Mouse (Mus musculus): Measurements from ENCODE around the gene Kmt2b. TPM values are rescaled to one million over a fixed set of nuclear protein-coding genes. Genes with fewer than 3 reads are reported as not detected.

Kmt2b gene
- total and polyA plus RNA-seq, 2 experiments from 2014 or later = 2.9 to 12.1 TPM

DNA sequence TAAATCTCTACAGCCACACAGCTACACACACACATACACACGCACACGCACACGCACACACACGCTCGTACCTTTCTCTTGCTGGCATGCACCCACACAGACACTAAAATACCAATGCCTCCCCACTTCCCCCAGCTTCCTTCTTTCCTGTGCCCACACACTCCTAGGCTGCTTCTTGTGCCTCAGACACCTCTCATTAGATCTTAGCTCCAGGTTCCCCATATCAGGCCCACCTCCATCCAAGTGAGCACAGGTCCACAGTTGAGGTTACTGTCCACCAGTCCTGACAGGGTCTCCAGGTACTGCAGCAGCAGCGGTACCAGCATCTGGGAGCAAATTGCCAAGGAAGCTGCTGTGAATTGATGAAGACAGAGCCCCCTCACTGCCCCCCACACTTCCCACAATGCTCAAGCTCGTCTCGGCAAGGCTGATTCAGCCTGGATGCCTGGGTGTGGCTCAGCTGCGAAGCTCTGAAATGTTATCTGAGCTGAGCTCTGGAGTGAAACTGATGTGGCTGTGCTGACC, 57.2 kb downstream of the Kmt2b start:
- no peaks in the 10 kb centered on the region for H3K27me3 ChIP-seq (ENCODE audit: control insufficient read depth, insufficient read depth, low read length)
- no peak for DNase-seq (ENCODE audit: low spot score)
- no peak overlapping the region for H3K27ac ChIP-seq (ENCODE audit: low read depth)
- ATAC-seq (ENCODE audit: insufficient read depth, low read depth) = no peak
- no peak for TF ChIP-seq CTCF (IDR thresholded peaks at IDR 0.05; ENCODE audit: low read depth)
- no peak for TF ChIP-seq EP300 (IDR thresholded peaks at IDR 0.05; ENCODE audit: low read depth)
- no peak overlapping the region for H3K4me3 ChIP-seq (ENCODE audit: low read depth, low read length)
- no peaks in the 10 kb centered on the region for H3K9me3 ChIP-seq (replicated peaks; ENCODE audit: control insufficient read depth, low read length)
- peaks cover 47% of the 10 kb centered on the region for H3K36me3 ChIP-seq (replicated peaks; ENCODE audit: control insufficient read depth, insufficient read depth, low read length)
- H3K9ac ChIP-seq (replicated peaks; ENCODE audit: low read depth, low read length) = no peak overlapping the region
- 82% methylated on average over 9 of the region's 9 CpGs for WGBS
- H3K4me2 ChIP-seq (ENCODE audit: low read depth, low read length) = no peak overlapping the region
- peaks cover 21% of the 10 kb centered on the region for H3K4me1 ChIP-seq (ENCODE audit: control insufficient read depth, insufficient read depth)

DNA sequence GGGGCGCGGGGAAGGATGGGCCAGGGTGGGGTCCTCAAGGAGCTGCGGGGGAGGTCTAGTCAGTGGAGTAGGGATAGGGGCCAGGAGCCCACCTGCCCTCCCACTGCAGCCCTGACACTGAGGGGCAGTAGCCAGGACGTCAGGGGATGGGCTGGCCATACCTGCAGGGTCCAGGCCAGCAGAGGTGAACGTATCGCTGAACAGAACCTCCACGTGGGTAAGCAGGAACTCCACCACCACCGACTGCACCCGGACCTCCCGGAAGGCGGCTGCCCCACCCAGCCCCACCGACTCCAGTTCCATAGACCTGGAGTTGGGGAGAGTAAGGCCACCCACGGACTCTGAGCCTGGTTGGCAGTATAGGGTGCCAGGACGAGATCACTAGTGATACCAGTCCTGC, 61.5 kb downstream of the Kmt2b start:
- peaks cover 63% of the 10 kb centered on the region for H3K36me3 ChIP-seq (replicated peaks; ENCODE audit: control insufficient read depth, insufficient read depth, low read length)
- no peaks in the 10 kb centered on the region for H3K9me3 ChIP-seq (replicated peaks; ENCODE audit: control insufficient read depth, low read length)
- ATAC-seq (ENCODE audit: insufficient read depth, low read depth) = no peak
- no peak for DNase-seq (ENCODE audit: low spot score)
- no peak overlapping the region for H3K9ac ChIP-seq (replicated peaks; ENCODE audit: low read depth, low read length)
- H3K4me2 ChIP-seq (ENCODE audit: low read depth, low read length) = no peak overlapping the region
- 88% methylated on average over 14 of the region's 14 CpGs for WGBS
- no peaks in the 10 kb centered on the region for H3K27me3 ChIP-seq (ENCODE audit: control insufficient read depth, insufficient read depth, low read length)
- no peak overlapping the region for H3K4me3 ChIP-seq (ENCODE audit: low read depth, low read length)
- H3K27ac ChIP-seq (ENCODE audit: low read depth) = no peak overlapping the region
- no peaks in the 10 kb centered on the region for H3K4me1 ChIP-seq (ENCODE audit: control insufficient read depth, insufficient read depth)
- TF ChIP-seq EP300 (IDR thresholded peaks at IDR 0.05; ENCODE audit: low read depth) (no peak), CTCF (IDR thresholded peaks at IDR 0.05; ENCODE audit: low read depth) (no peak)

DNA sequence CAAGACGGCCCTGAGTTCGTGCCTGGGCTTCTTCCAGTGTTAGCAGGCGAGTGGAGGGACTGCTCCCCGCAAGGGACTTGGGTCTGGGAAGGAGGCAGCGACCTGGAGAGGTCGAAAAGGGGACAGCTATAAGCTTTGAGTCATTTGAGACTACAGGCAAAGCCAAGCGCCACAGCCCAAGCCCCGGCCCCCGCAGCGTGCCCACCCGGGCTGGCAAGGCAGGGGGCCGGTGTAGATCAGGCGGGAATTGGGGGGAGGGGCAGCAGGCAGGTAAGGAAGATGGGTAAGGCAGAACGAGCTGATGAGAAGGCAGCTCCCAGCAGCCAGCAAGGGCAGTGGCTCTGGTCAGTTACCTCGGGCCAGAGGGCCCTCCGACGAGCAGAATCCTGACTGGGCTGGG, 62.1 kb downstream of the Kmt2b start:
- DNase-seq (ENCODE audit: low spot score) = no peak
- no peaks in the 10 kb centered on the region for H3K9me3 ChIP-seq (replicated peaks; ENCODE audit: control insufficient read depth, low read length)
- H3K4me1 ChIP-seq (ENCODE audit: control insufficient read depth, insufficient read depth) = no peaks in the 10 kb centered on the region
- TF ChIP-seq EP300 (IDR thresholded peaks at IDR 0.05; ENCODE audit: low read depth) (no peak), CTCF (IDR thresholded peaks at IDR 0.05; ENCODE audit: low read depth) (no peak)
- H3K27ac ChIP-seq (ENCODE audit: low read depth) = no peak overlapping the region
- no peak overlapping the region for H3K4me2 ChIP-seq (ENCODE audit: low read depth, low read length)
- no peak for ATAC-seq (ENCODE audit: insufficient read depth, low read depth)
- H3K36me3 ChIP-seq (replicated peaks; ENCODE audit: control insufficient read depth, insufficient read depth, low read length) = peaks cover 60% of the 10 kb centered on the region
- H3K27me3 ChIP-seq (ENCODE audit: control insufficient read depth, insufficient read depth, low read length) = no peaks in the 10 kb centered on the region
- no peak overlapping the region for H3K4me3 ChIP-seq (ENCODE audit: low read depth, low read length)
- 48% methylated on average over 17 of the region's 17 CpGs for WGBS
- H3K9ac ChIP-seq (replicated peaks; ENCODE audit: low read depth, low read length) = no peak overlapping the region

DNA sequence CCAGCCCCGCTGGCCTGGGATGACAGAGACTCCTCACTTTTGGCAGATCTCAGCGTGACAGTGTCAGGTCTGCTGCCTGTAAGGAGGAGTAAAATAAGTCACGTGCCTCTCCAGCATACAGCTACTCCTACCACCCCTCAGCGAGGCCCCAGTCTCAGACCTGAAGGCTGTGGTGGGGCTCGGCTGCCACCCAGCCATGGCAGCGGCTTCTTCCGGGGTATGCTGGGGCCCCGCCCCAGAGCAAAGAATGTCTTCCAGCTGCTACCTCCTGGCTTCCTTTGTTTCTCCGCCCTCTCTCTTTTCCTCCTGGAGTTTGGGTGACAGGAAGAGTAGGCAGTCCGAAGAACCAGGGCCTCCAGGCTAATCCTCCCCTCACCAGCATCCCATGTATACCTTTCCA, 62.6 kb downstream of the Kmt2b start:
- no peak overlapping the region for H3K4me3 ChIP-seq (ENCODE audit: low read depth, low read length)
- no peaks in the 10 kb centered on the region for H3K27me3 ChIP-seq (ENCODE audit: control insufficient read depth, insufficient read depth, low read length)
- ATAC-seq (ENCODE audit: insufficient read depth, low read depth) (no peak), DNase-seq (ENCODE audit: low spot score) (no peak)
- H3K27ac ChIP-seq (ENCODE audit: low read depth) = no peak overlapping the region
- peaks cover 60% of the 10 kb centered on the region for H3K36me3 ChIP-seq (replicated peaks; ENCODE audit: control insufficient read depth, insufficient read depth, low read length)
- H3K4me1 ChIP-seq (ENCODE audit: control insufficient read depth, insufficient read depth) = no peaks in the 10 kb centered on the region
- H3K9me3 ChIP-seq (replicated peaks; ENCODE audit: control insufficient read depth, low read length) = no peaks in the 10 kb centered on the region
- WGBS = 63% methylated on average over 10 of the region's 10 CpGs
- H3K9ac ChIP-seq (replicated peaks; ENCODE audit: low read depth, low read length) = no peak overlapping the region
- TF ChIP-seq CTCF (IDR thresholded peaks at IDR 0.05; ENCODE audit: low read depth) = no peak
- no peak for TF ChIP-seq EP300 (IDR thresholded peaks at IDR 0.05; ENCODE audit: low read depth)
- H3K4me2 ChIP-seq (ENCODE audit: low read depth, low read length) = no peak overlapping the region

DNA sequence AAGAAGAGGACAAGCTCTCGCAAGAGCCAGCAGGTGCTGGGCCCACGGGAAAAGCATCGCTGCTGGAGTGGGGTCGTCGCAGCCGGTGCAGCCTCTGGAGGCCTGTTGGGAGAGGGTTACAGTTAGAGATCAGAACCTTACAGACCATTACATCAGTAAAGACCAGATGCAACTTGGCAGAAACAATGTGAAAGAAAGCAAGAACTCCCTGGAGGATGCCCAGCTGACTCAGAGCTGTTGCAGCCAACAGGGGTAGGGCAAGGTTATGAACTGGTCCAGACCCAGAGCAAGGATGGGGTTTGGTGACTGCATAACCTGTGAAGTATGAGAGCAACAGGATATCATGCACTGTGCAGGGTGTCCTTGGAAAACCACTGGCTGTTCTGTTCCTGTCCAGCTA, 64.0 kb downstream of the Kmt2b start:
- Histone ChIP-seq H3K36me3 (replicated peaks; ENCODE audit: control insufficient read depth, insufficient read depth, low read length) (peaks cover 47% of the 10 kb centered on the region), H3K4me3 (ENCODE audit: low read depth, low read length) (no peak overlapping the region), H3K27me3 (ENCODE audit: control insufficient read depth, insufficient read depth, low read length) (no peaks in the 10 kb centered on the region), H3K9me3 (replicated peaks; ENCODE audit: control insufficient read depth, low read length) (no peaks in the 10 kb centered on the region), H3K4me2 (ENCODE audit: low read depth, low read length) (no peak overlapping the region), H3K4me1 (ENCODE audit: control insufficient read depth, insufficient read depth) (no peaks in the 10 kb centered on the region), H3K27ac (ENCODE audit: low read depth) (no peak overlapping the region), H3K9ac (replicated peaks; ENCODE audit: low read depth, low read length) (no peak overlapping the region)
- ATAC-seq (ENCODE audit: insufficient read depth, low read depth) = no peak
- TF ChIP-seq EP300 (IDR thresholded peaks at IDR 0.05; ENCODE audit: low read depth) = no peak
- TF ChIP-seq CTCF (IDR thresholded peaks at IDR 0.05; ENCODE audit: low read depth) = no peak
- WGBS = 75% methylated on average over 6 of the region's 6 CpGs
- DNase-seq (ENCODE audit: low spot score) = no peak

DNA sequence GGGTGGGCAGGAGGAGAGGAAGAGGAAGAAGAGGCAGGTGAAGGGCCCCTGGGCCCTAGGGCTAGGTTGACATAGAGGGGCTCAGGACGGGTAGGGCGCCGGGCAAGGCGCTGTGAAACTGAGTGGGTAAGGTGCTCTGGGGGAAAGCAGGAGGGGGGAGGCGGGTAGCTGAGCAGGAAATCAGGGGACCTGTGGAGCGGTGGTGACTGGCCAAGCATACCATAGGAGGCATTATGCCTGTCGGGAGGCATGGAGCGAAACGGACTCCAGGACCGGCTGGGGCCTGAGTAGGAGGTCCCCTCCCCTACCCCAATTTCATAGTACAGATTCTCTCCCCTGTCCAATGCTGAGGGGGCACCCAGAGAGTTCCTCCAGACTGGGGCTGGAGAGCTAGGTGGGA, 65.7 kb downstream of the Kmt2b start:
- Histone ChIP-seq H3K9me3 (replicated peaks; ENCODE audit: control insufficient read depth, low read length) (no peaks in the 10 kb centered on the region), H3K27ac (ENCODE audit: low read depth) (no peak overlapping the region), H3K4me3 (ENCODE audit: low read depth, low read length) (no peak overlapping the region), H3K9ac (replicated peaks; ENCODE audit: low read depth, low read length) (no peak overlapping the region), H3K27me3 (ENCODE audit: control insufficient read depth, insufficient read depth, low read length) (no peaks in the 10 kb centered on the region), H3K4me1 (ENCODE audit: control insufficient read depth, insufficient read depth) (no peaks in the 10 kb centered on the region), H3K36me3 (replicated peaks; ENCODE audit: control insufficient read depth, insufficient read depth, low read length) (peaks cover 31% of the 10 kb centered on the region), H3K4me2 (ENCODE audit: low read depth, low read length) (no peak overlapping the region)
- no peak for TF ChIP-seq CTCF (IDR thresholded peaks at IDR 0.05; ENCODE audit: low read depth)
- ATAC-seq (ENCODE audit: insufficient read depth, low read depth) (no peak), DNase-seq (ENCODE audit: low spot score) (no peak)
- WGBS = 87% methylated on average over 10 of the region's 10 CpGs
